Mouse (Mus musculus) heart, postnatal 0 days (tissue): Measurements from ENCODE around the gene Ppp1r14c. TPM values are rescaled to one million over a fixed set of nuclear protein-coding genes. Genes with fewer than 3 reads are reported as not detected.

ENCODE experiments used
- ATAC-seq: fragments of 200-750 bp; cut with Nextera tagmentation; 2 replicates; pipeline ENCODE4 v1.8.0; 2017; ENCODE audit warnings: low read depth, moderate number of reproducible peaks, moderate library complexity; ENCODE audit not compliant: insufficient read depth
- DNase-seq: peaks from one replicate; pipeline ENCODE4 v3.0.0-alpha.2; 2016; ENCODE audit warnings: low spot score
- H3K27ac ChIP-seq: fragments of 300-500 bp; sonication (generic); 2 replicates; pipeline ENCODE4 v1.5.1; 2014; ENCODE audit warnings: low read depth, mild to moderate bottlenecking
- H3K27me3 ChIP-seq: fragments of 300-500 bp; sonication (generic); 2 replicates; pipeline ENCODE4 v1.6.1; 2014; ENCODE audit warnings: low read length, mixed read lengths; ENCODE audit not compliant: control insufficient read depth, insufficient read depth
- H3K36me3 ChIP-seq: fragments of 300-500 bp; sonication (generic); replicated peaks from 2 replicates; pipeline ENCODE4 v1.6.1; 2014; ENCODE audit warnings: low read length, mixed read lengths; ENCODE audit not compliant: control insufficient read depth, insufficient read depth
- H3K4me1 ChIP-seq: fragments of 300-500 bp; sonication (generic); 2 replicates; pipeline ENCODE4 v1.6.1; 2014; ENCODE audit warnings: antibody characterized with exemption; ENCODE audit not compliant: control insufficient read depth, insufficient read depth
- H3K4me2 ChIP-seq: fragments of 300-500 bp; sonication (generic); 2 replicates; pipeline ENCODE4 v1.6.1; 2014; ENCODE audit warnings: low read depth, mild to moderate bottlenecking, low read length, moderate library complexity
- H3K4me3 ChIP-seq: fragments of 300-500 bp; sonication (generic); 2 replicates; pipeline ENCODE4 v1.5.1; 2014; ENCODE audit warnings: low read depth, low read length
- H3K9ac ChIP-seq: fragments of 300-500 bp; sonication (generic); replicated peaks from 2 replicates; pipeline ENCODE4 v1.6.1; 2014; ENCODE audit warnings: low read depth, low read length, mixed read lengths
- H3K9me3 ChIP-seq: fragments of 300-500 bp; sonication (generic); replicated peaks from 2 replicates; pipeline ENCODE4 v1.6.1; 2016; ENCODE audit warnings: low read length; ENCODE audit not compliant: control insufficient read depth
- CTCF ChIP-seq: IDR thresholded peaks from 2 replicates; pipeline ENCODE4 v1.5.1; 2016; ENCODE audit warnings: antibody characterized with exemption, control low read depth, low read depth
- EP300 ChIP-seq: IDR thresholded peaks from 2 replicates; pipeline ENCODE4 v1.6.1; 2016; ENCODE audit warnings: antibody characterized with exemption, low read depth
- WGBS: fragments of 180-500 bp; shearing (Covaris S2); extraction: QIAGEN DNeasy Blood & Tissue Kit; methylation state at CpG from one replicate; pipeline ENCODE4 v1.1.7; 2014; 5-methylcytosine and 5-hydroxymethylcytosine counted together
- polyA plus RNA-seq: library from polyadenylated mRNA; unstranded; fragments of >200 nt; fragmentation: Nextera tagmentation; extraction: Ambion mirVana; gene quantifications from 2 replicates; pipeline ENCODE4 v1.2.1, GENCODE M21; 2015
- total RNA-seq: library from RNA; depleted of rRNA; stranded (reverse); fragments of >200 nt; gene quantifications from 2 replicates; pipeline ENCODE4 v1.2.3, GENCODE M21; 2014; ENCODE audit warnings: low replicate concordance; rRNA removed

The Ppp1r14c gene
- total RNA-seq, result 269 and 288 TPM in 2 replicates
- 325 and 334 TPM in 2 replicates for polyA plus RNA-seq

- Histone ChIP-seq H3K27ac (peak within 1 kb of the TSS; percentile 82), H3K9ac (peak within 1 kb of the TSS; percentile 73), H3K9me3 (no peaks in the 10 kb centered on the region), H3K36me3 (no peaks in the 10 kb centered on the region), H3K4me3 (peak within 1 kb of the TSS; percentile 78), H3K4me2 (peak within 1 kb of the TSS; percentile 79), H3K27me3 (no peaks in the 10 kb centered on the region; the same call in 1 of the 2 replicates), H3K4me1 (peaks cover 8% of the 10 kb centered on the region; the same call in 1 of the 2 replicates)
- DNase-seq (peak; percentile 17), ATAC-seq (peak; percentile 71)
- TF ChIP-seq CTCF (no peak), EP300 (no peak)
- under 1% methylated on average over 50 of the region's 74 CpGs for WGBS
Measured at GRCm38 (mm10) chr10:3366036-3366869, at the start of gene Ppp1r14c. Gene Ppp1r14c, plus strand, starts transcription at chr10:3366057.

GRCm38 (mm10) chr10:3321406-3321805 is 44.5 kb upstream of the Ppp1r14c start:
- no peak overlapping the region for H3K4me2 ChIP-seq
- no peaks in the 10 kb centered on the region for H3K9me3 ChIP-seq
- TF ChIP-seq CTCF, result no peak
- no peak for TF ChIP-seq EP300
- ATAC-seq, result no peak
- no peak for DNase-seq
- WGBS, result 83% methylated on average over 2 of the region's 2 CpGs
- H3K4me3 ChIP-seq, result no peak overlapping the region
- H3K4me1 ChIP-seq, result no peaks in the 10 kb centered on the region
- no peak overlapping the region for H3K27ac ChIP-seq
- no peaks in the 10 kb centered on the region for H3K27me3 ChIP-seq
- H3K9ac ChIP-seq, result no peak overlapping the region
- H3K36me3 ChIP-seq, result no peaks in the 10 kb centered on the region

- no peak for DNase-seq
- no peaks in the 10 kb centered on the region for H3K27me3 ChIP-seq
- H3K9me3 ChIP-seq, result no peaks in the 10 kb centered on the region
- ATAC-seq, result no peak
- no peak overlapping the region for H3K27ac ChIP-seq
- no peaks in the 10 kb centered on the region for H3K36me3 ChIP-seq
- peak; percentile 63 for TF ChIP-seq CTCF
- TF ChIP-seq EP300, result no peak
- no peaks in the 10 kb centered on the region for H3K4me1 ChIP-seq
- 58% methylated on average over 1 of the region's 1 CpGs for WGBS
- H3K4me3 ChIP-seq, result no peak overlapping the region
- H3K9ac ChIP-seq, result no peak overlapping the region
- H3K4me2 ChIP-seq, result no peak overlapping the region
Measured at GRCm38 (mm10) chr10:3325447-3325846, 40.4 kb upstream of the Ppp1r14c start.

- no peak for ATAC-seq
- Histone ChIP-seq H3K9ac (no peak overlapping the region), H3K27me3 (no peaks in the 10 kb centered on the region), H3K36me3 (no peaks in the 10 kb centered on the region), H3K4me2 (no peak overlapping the region), H3K4me1 (peaks cover 11% of the 10 kb centered on the region; the same call in 1 of the 2 replicates), H3K4me3 (no peak overlapping the region), H3K27ac (no peak overlapping the region), H3K9me3 (no peaks in the 10 kb centered on the region)
- 23% methylated on average over 3 of the region's 3 CpGs for WGBS
- peak; percentile 59 for DNase-seq
- TF ChIP-seq CTCF, result peak; percentile 93
- TF ChIP-seq EP300, result no peak
Measured at GRCm38 (mm10) chr10:3332880-3333279, 33.0 kb upstream of the Ppp1r14c start.

- Histone ChIP-seq H3K4me1 (peaks cover 19% of the 10 kb centered on the region; the same call in 1 of the 2 replicates), H3K27ac (no peak overlapping the region), H3K4me3 (no peak overlapping the region), H3K36me3 (no peaks in the 10 kb centered on the region), H3K27me3 (no peaks in the 10 kb centered on the region), H3K9ac (no peak overlapping the region), H3K9me3 (no peaks in the 10 kb centered on the region), H3K4me2 (no peak overlapping the region)
- DNase-seq (no peak), ATAC-seq (no peak)
- TF ChIP-seq EP300, result no peak
- no peak for TF ChIP-seq CTCF
Measured at GRCm38 (mm10) chr10:3334570-3334969, 31.3 kb upstream of the Ppp1r14c start.
